Mouse (Mus musculus): ENCODE measurements around the gene Rasgrp1.

Rasgrp1 gene

DNA sequence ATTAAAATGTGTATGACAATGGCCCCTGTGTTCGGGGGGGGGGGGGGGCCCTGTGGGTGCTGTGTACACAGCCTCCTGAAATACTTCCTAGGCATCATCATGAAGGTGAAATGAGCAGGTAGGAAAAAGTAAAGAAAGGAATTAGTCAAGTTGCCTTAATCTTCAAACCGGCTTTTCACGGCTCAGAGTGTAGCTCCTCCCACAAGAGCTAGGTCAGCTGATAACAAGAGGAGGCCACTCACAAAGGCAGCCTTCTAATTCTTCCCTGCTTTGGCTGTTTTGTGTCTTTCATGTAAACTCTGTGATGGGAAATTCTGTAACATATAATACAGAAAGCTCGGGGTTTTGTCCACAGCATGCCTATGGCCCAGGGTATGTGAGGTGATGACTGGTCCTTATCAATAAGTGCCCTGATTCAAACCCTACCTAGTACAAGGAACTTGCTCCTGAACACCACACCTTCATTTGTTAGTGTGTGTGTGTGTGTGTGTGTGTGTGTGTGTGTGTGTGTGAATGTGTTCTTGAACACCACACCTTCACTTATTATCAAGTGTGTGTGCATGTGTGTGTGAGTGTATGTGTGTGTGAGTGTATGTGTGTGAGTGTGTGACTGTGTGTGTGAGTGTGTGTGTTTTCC lies 7.1 kb downstream of the Rasgrp1 start:
- DNase-seq (ENCODE audit: low read depth, low spot score), result no peak

DNA sequence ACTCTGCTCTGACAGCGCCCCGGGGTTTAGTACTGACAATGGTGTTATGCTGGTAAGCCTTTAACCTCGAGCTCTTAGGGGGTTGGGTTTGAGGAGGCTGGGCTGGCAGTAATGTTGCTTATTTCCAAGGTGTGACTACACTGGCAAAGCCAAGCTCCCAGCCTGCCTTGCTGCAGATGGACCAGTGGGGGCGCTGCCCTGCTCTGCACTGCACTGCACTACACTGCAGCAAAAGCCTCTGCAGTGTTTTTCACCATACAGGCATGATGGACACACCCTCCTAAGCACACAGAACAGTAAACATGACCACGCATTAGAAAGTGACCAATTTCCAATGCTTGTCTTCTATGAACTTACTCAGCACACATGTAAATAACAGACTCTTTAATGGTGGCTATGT lies 11.2 kb downstream of the Rasgrp1 start:
- DNase-seq (ENCODE audit: low read depth, low spot score), result no peak

DNA sequence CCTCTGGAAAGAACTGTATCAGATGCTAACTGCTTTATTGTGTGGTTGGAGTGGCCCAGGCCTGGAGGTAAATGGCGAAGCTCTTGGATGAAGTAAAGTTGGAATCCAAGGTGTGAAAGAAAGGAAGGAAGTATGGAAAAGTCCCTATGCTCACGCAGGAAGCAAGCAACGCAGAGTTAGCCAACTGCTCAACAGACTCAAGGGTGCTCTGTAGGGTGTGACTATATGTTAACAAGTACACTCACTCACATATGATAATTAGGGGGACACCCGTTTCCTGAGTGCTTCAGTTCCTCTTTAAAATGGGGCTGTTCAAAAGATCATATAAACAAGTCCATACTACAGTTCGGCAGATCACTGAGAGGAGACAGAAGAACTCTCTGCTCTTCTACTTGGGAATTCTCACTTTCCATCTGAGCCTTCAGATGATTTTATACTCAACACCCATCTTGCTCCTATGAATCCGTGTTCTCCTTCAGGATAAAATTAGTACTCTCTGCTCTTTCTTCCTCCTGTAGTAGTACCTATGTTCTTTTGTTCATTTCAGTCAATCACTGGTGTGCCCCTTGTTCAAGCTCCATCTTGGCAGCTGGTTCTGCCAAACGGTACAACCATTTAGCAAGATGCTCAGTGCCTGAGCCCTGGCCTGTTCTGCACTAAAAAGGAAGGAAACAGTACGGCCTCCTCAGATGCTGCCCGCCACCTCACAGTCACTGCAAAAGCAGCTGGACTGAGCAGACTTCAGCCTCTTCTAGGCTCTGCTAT lies 14.1 kb downstream of the Rasgrp1 start:
- DNase-seq (ENCODE audit: low read depth, low spot score), result no peak

DNA sequence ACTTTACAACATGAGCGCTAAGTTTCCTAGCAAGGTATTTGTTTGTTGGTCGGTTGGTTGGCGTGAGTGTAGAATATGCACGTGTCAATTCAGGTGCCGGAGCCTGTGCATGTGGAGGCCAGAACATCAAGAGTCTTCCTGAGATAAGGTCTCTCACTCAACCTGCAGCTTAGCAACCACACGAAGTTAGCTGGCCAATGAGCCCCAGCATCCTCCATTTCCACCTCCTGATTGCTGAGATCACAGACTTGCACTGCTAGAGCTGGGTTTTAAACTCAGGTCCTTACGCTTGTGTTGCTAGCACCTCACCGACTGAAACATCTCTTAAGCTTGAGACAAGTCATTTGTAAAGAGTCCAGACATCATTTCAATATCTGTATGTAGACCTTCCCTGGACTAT lies 20.4 kb downstream of the Rasgrp1 start:
- DNase-seq (ENCODE audit: low read depth, low spot score), result no peak

DNA sequence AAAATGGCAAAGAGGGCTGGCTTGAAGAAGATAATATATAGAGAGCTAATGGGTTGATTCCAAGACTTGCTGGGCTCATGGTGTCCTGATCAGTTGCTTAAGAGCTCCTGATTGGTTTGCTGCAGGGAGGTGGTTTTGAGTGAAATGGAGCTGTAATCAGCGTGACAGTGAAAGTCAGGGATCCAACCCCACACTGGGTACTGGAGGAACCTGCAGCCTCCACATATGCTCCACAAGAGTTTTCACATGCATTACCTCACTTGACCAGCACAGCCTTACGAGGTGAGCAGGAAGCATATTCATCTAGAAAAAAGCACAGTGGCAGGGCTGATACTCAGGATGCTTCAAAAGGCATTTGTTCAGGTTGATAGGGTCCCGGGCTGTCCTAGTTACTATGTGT lies 21.6 kb downstream of the Rasgrp1 start:
- no peak for DNase-seq (ENCODE audit: low read depth, low spot score)

DNA sequence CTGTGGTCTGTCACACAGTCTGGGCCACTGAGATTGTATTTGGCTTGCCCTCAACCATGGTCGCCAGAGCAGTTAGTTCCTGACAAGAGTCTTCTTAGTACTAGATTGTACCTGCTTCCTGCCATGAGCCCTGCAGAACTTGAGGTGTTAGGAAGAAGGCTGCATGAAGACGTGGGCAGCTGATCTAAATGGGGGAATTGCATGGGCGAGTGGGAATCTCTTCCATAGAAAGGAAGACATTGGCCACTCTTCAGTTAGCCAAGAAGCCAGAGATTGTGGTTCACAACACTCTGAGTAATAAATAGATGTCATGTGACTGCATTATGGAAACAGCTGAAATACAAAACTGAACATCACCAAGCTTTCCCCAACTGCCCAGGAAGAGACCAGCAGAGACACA lies 23.8 kb downstream of the Rasgrp1 start:
- no peak for DNase-seq (ENCODE audit: low read depth, low spot score)

DNA sequence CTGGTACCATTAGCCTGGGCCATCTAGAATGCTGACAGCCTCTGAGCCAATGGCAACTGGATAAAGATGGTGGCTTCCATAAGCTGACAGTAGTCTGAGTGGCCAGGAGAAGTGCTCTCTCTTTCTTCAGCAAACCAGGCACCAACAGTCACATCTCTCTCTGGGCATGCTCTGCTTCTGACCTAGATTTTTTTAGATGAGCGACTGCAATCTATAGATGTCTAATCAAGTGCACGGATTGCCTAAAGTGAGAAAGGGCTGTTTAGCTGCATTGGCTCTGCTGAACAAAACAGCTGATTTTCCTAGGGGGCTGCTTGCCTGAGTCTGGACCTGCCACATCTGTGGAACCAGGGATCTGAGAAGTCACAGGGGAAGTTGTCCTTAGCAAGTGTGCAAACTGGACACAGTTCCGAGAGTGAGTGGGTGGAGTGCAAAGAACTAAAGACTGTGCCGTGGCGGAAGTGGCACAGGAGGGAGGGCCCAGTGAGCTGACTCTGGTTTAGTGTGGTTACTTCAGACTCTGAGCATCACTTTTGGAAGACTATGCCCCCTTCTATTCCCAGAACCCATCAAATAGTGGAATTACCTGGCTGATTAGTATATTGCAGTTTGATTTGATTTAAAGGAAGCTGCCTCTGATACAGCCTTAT lies 29.1 kb downstream of the Rasgrp1 start:
- no peak for DNase-seq (ENCODE audit: low read depth, low spot score)

DNA sequence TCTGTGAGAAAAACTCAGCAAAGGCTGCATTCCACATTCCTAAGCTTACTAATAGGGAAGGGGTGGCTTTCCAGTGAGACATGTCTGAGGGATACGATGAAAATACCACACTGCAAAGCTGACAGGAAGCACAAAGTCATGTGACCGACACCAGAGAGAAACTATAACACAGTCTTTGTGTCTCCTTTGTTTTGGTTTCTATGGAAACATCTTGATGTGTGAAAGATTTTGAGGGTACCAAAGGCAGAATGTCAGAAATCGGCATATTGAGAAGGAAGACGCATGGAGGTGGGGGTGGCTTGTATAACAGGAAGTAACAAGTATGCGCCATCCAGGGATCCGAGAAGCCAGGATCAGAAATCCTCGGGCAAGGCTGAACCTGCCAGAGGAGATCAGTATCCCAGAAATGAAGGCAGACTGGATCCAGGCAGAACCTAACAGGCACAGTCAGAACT lies 30.3 kb downstream of the Rasgrp1 start:
- peak; percentile 69 for DNase-seq (ENCODE audit: low read depth, low spot score)

DNA sequence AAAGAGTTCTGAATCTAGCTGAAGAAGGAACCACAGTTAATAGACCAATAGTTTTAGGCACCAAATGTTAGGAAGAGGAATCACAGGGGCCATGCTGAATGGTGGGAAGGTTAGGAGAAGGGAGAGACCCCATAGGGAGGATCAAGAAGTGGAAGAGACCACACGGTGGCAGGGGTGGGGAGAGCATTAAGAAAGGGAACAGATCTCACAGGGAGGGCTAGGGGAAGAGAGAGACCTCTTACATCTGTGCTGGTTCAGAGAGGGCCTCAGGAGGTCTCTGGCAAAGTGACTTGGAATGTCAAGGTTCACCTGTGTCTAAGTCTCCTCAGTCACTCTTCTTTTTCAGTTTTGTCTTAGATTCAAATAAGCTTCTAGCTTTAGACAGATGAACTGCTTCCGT lies 30.8 kb downstream of the Rasgrp1 start:
- no peak for DNase-seq (ENCODE audit: low read depth, low spot score)

DNA sequence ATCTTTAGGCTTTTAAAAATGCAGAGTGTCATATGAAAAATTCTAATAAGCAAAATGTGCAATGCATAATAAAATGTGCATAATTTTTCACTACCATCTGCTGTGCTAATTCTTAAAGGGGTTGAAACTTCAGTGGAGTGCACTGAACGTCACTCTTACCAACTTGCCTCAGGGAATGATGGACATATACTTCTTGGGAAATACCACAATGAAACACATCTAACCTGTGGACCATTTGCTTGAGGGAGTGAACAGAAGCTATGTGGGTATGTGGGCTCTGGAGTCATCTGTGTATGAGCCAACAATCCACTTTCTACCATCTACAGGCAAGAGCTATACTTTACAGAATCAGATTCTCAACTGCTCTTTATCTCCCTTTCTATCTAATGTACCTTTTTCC lies 31.5 kb downstream of the Rasgrp1 start:
- DNase-seq (ENCODE audit: low read depth, low spot score), result peak; percentile 28

DNA sequence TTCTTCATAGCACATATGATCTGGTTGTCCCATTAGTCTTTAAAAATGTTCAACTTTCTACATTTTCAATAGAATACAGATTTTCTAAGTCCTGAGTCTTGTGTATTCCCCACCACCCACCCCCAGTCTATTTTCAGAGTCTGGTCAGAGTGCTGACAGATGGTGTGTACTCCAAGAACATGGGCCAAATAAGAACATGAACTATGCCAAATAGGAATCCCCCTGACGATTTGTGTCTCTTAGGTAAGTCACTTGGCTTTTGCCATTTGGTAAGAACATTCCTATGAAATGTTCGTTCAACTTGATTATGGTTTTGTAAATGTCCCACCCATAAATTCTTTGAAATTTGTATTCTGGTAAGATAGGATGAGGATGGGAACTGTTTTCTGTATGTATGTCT lies 33.8 kb downstream of the Rasgrp1 start:
- DNase-seq (ENCODE audit: low read depth, low spot score), result no peak

DNA sequence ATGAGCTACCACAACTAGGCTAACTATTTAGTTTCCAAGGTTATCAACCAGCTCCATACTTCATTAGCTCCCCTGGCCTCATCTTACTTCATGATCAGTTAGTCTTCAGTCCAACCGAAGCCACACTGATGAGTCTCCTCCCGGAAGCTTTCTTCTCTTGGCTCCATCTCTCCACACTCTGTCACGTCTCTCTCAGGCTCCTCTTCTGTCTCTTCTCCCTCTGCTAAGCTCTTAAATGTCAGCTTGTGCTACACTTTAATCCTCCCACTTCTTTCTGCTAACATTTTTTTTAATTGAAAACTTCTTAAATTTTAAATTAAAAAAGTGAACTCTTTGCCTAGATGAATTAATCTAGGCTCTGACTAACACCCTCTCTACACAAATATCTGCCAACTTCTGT lies 34.8 kb downstream of the Rasgrp1 start:
- no peak for DNase-seq (ENCODE audit: low read depth, low spot score)

DNA sequence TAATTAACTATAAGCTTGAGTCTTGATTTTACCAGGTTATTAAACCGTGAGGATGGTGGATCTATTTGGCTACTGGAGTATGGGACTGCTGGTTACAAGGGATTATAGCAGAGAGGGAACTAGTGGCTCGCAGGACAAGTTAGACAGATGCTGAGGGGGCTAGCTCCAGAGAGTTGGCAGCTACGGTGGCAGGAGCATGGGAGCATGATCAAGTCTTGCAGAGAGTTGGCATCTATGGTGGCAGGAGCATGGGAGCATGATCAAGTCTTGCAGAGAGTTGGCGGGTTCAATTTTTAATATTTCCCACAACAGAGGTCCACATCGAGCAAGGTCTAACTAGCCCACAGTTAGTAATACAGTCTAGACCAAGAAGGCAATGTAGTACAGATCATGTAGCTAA lies 37.9 kb downstream of the Rasgrp1 start:
- DNase-seq (ENCODE audit: low read depth, low spot score), result no peak

DNA sequence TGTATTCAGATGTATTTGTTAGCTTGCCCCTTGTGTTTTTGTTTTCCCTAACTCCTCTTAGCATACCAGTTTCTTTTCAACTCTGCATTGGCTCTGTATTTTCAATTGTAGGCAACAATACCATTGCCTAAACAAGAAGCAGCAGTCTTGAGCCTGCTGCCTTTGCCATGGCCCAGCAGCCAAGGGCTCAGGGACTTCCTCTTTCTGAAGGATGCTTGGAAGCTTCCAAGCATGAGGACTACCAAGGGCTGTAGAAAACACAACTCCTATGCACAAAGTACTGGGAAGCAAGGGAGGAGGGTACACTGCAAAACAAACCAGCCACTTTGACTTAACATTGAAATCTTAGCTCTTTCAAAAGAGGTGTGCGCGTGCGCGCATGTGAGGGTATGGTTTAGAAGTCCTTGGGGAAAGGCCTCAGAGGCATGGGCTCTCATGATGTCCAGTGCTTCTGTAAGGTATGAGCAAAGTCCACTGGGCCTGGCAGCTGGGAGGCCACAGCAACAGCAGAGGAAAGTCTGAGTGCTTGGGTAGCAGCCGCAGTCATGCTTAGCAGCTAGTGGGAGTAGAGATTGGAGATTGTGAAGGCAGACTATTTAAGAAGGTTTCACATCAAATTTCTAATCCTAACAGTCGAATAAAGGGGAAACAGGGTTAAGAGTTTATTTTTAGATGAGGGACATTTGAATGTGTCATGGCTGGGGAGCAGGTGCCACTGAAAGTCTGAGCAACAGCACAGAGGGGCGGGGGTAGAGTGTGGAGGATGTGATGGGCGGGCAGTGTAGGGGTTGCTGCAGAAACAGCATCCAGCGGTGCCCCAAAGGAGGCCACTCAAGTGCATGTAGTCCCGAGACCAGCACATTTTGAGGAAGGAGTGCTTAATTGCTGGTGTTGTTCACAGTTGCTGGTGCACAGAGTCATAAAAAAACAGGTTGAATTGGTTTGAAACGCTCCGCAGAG lies 39.1 kb downstream of the Rasgrp1 start:
- DNase-seq (ENCODE audit: low read depth, low spot score), result no peak

DNA sequence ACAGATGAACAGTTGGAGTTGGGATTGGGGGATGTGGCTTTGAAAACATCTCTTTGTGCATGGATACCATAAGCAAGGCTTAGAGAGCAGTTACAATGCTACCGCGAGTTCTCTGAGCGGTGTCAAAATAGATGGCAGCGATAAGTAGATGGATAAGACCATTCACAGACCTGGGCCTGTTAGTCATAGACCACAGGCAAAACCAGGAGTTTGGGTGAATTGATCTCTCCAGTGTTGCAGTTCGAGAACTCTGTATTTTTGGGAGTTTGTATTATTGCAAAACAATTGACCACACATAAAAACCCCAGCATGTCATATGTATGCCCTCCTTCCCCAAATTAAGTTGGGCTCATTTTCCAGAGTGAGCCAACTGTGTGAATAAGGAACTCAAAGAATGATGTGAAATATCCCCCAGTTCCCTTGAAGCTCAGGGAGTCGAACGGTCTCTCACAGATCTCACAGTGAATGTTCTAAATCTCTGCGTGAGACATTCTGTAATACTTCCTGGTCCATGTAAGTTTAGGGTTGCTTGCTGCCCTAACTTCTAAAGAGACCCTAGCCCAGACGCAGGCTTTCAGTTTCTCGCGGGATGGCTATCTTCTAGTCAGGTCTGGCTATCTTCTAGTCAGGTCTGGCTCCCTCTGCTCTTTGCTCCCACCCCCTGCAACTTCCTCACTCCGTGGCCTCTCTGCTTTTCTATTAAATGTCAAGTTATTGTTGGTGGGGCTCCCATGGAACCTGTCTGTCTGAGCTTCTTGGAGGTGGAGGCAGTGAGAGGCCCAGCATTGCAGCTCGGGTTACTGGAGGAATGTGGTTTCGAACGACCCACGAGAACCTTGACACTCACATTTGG lies 43.0 kb downstream of the Rasgrp1 start:
- no peak for DNase-seq (ENCODE audit: low read depth, low spot score)

DNA sequence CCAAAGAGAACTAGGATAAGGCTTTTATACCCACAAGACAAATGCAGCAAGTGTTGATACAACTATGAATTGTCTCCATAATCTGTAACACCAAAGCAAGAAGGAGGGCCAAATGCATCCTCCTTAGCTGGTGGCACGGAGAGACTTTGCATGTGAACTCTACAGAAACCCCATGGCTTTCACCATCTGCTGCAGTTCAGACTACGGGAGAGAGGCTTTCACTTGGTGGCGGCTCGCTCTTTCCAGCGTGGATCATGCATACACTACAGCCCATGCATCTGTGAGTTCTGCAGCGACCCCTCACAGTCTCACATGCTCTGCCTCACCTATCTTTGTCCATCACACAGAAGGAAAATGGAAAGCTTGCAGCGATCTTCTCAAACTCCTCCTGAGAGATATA lies 54.5 kb downstream of the Rasgrp1 start:
- DNase-seq (ENCODE audit: low read depth, low spot score), result no peak

DNA sequence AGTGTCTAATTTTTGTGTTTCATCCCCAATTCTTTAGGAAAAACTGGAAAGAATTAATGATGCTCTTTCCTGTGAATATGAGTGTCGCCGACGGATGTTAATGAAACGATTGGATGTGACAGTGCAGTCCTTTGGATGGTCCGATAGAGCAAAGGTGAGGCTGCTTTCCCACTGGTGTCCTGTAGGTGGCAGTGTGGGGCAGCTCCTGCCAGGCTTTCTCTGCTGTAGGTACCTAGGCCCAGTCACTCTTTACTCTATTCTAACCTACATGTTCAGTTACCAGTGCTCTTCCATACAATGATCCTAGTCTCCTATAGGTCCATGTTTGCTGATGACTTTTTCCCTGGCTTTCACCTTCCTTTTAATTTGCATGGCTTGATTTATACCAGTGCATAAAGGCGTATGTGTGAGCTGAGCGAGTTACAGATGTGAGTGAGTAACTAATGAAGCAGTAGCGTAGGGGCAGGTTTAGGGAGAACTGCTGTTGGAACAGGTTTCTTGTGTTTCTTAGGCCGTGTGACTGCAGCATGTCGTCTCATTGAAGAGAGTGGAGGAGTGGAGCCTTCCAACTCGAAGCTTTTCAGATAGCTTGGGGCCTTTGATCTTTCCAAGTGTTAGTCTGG lies 78.9 kb downstream of the Rasgrp1 start:
- no peak for DNase-seq (ENCODE audit: low read depth, low spot score)

DNA sequence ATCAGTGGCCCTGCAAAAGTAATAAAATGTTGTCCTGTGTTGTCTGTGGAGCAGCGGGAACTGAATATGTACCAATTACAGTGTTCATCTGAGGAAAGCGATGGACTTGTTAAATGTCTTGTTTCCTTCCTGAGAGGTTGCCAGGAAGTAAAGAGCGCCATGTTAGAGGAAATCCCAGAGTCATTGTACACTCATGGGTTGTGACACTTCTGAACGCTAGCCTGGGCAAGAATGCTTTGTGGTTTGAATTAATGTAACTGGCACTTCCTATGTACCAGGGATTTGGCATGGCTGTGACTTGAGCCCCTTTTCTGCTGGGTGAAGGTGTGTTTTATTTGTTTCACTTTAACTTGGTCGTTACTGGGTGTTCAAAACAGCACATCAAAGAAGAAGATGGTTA lies 80.6 kb downstream of the Rasgrp1 start:
- DNase-seq (ENCODE audit: low read depth, low spot score), result no peak

DNA sequence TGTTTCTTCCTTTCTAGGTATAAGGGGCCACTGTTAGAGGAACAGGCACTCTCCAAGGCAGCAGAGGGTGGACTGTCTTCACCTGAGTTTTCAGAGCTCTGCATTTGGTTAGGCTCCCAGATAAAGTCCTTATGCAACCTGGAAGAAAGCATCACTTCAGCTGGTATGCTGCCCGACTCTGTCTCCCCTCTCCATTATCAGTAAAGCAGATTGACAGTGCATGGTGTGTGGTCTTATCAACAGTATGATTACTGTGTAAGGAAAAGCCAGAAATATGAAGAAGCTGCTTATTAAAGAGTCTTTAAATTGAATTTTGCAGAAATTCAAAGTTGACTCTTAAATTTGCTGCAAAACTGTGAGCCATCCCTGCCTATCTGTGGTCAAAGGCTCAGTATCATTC lies 85.2 kb downstream of the Rasgrp1 start:
- DNase-seq (ENCODE audit: low read depth, low spot score), result no peak

DNA sequence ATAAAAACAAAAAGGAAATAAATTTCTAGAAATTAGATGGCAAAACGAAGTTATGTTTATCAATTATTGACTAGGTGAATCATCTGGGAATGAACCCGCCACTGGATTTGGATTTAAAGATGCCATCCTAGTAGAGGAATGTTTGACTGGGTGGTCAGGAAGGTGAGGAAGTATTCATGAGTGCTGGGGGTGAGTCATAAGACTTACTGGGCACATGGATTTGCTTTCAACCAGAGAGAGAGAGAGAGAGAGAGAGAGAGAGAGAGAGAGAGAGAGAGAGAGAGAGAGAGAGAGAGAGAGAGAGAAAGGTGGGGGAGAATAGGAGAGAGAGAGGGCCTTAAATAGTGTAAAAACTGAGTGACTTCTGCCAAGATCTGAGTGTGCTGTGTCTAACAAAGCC lies 87.4 kb downstream of the Rasgrp1 start:
- no peak for DNase-seq (ENCODE audit: low read depth, low spot score)

Measured in brain, embryonic 18.5 days (tissue).